Mouse (Mus musculus): Measurements from ENCODE around the gene Gm11037. TPM values are rescaled to one million over a fixed set of nuclear protein-coding genes. Genes with fewer than 3 reads are reported as not detected.

Gm11037 gene
- polyA plus RNA-seq, 1 experiment from 2014 or later, result not detected

GRCm38 (mm10) chr2:131138296-131138695 is 5.0 kb downstream of the Gm11037 start:
- no peak overlapping the region for H3K4me3 ChIP-seq (ENCODE audit: inconsistent target)
- no peaks in the 10 kb centered on the region for H3K36me3 ChIP-seq (ENCODE audit: inconsistent target)
- 90% methylated on average over 4 of the region's 4 CpGs for WGBS (ENCODE audit: missing documents)
- H3K79me2 ChIP-seq (ENCODE audit: inconsistent target), result no peaks in the 10 kb centered on the region
- no peak overlapping the region for H3K27ac ChIP-seq

- Histone ChIP-seq H3K27ac (no peak overlapping the region), H3K79me2 (ENCODE audit: inconsistent target) (no peaks in the 10 kb centered on the region), H3K4me3 (ENCODE audit: inconsistent target) (no peak overlapping the region), H3K36me3 (ENCODE audit: inconsistent target) (no peaks in the 10 kb centered on the region)
- 98% methylated on average over 7 of the region's 7 CpGs for WGBS (ENCODE audit: missing documents)
These were observed 5.5 kb downstream of the Gm11037 start for GRCm38 (mm10) chr2:131138760-131139159.

- Histone ChIP-seq H3K36me3 (ENCODE audit: inconsistent target) (no peaks in the 10 kb centered on the region), H3K27ac (no peak overlapping the region), H3K4me3 (ENCODE audit: inconsistent target) (no peak overlapping the region), H3K79me2 (ENCODE audit: inconsistent target) (no peaks in the 10 kb centered on the region)
- 86% methylated on average over 5 of the region's 5 CpGs for WGBS (ENCODE audit: missing documents)
These were observed 6.0 kb downstream of the Gm11037 start for GRCm38 (mm10) chr2:131139287-131139686.

GRCm38 (mm10) chr2:131139886-131140532 is 6.7 kb downstream of the Gm11037 start:
- H3K27ac ChIP-seq, result no peak overlapping the region
- 89% methylated on average over 5 of the region's 5 CpGs for WGBS (ENCODE audit: missing documents)
- H3K4me3 ChIP-seq (ENCODE audit: inconsistent target), result no peak overlapping the region
- H3K79me2 ChIP-seq (ENCODE audit: inconsistent target), result no peaks in the 10 kb centered on the region
- H3K36me3 ChIP-seq (ENCODE audit: inconsistent target), result no peaks in the 10 kb centered on the region

GRCm38 (mm10) chr2:131140533-131140905 is 7.2 kb downstream of the Gm11037 start:
- Histone ChIP-seq H3K4me3 (ENCODE audit: inconsistent target) (no peak overlapping the region), H3K27ac (no peak overlapping the region), H3K79me2 (ENCODE audit: inconsistent target) (no peaks in the 10 kb centered on the region), H3K36me3 (ENCODE audit: inconsistent target) (peaks cover 3% of the 10 kb centered on the region; the same call in 1 of the 2 replicates)
- 95% methylated on average over 4 of the region's 5 CpGs for WGBS (ENCODE audit: missing documents)

GRCm38 (mm10) chr2:131141336-131141986 is 8.2 kb downstream of the Gm11037 start:
- peaks cover 13% of the 10 kb centered on the region; the same call in 1 of the 2 replicates for H3K36me3 ChIP-seq (ENCODE audit: inconsistent target)
- no peak overlapping the region for H3K4me3 ChIP-seq (ENCODE audit: inconsistent target)
- H3K27ac ChIP-seq, result no peak overlapping the region
- WGBS (ENCODE audit: missing documents), result 96% methylated on average over 8 of the region's 8 CpGs
- no peaks in the 10 kb centered on the region for H3K79me2 ChIP-seq (ENCODE audit: inconsistent target)

GRCm38 (mm10) chr2:131142592-131142991 is 9.3 kb downstream of the Gm11037 start:
- no peak overlapping the region for H3K27ac ChIP-seq
- H3K36me3 ChIP-seq (ENCODE audit: inconsistent target), result peaks cover 22% of the 10 kb centered on the region; the same call in 1 of the 2 replicates
- H3K79me2 ChIP-seq (ENCODE audit: inconsistent target), result no peaks in the 10 kb centered on the region
- no peak overlapping the region for H3K4me3 ChIP-seq (ENCODE audit: inconsistent target)
- 70% methylated on average over 18 of the region's 18 CpGs for WGBS (ENCODE audit: missing documents)

- no peak overlapping the region for H3K27ac ChIP-seq
- no peak overlapping the region for H3K4me3 ChIP-seq (ENCODE audit: inconsistent target)
- peaks cover 28% of the 10 kb centered on the region for H3K36me3 ChIP-seq (ENCODE audit: inconsistent target)
- 94% methylated on average over 22 of the region's 22 CpGs for WGBS (ENCODE audit: missing documents)
- no peaks in the 10 kb centered on the region for H3K79me2 ChIP-seq (ENCODE audit: inconsistent target)
These were observed 9.9 kb downstream of the Gm11037 start for GRCm38 (mm10) chr2:131143007-131143780.

GRCm38 (mm10) chr2:131145121-131145520 is 11.8 kb downstream of the Gm11037 start:
- Histone ChIP-seq H3K79me2 (ENCODE audit: inconsistent target) (no peaks in the 10 kb centered on the region), H3K36me3 (ENCODE audit: inconsistent target) (peaks cover 44% of the 10 kb centered on the region), H3K4me3 (ENCODE audit: inconsistent target) (no peak overlapping the region), H3K27ac (no peak overlapping the region)
- WGBS (ENCODE audit: missing documents), result 90% methylated on average over 13 of the region's 13 CpGs

- Histone ChIP-seq H3K27ac (no peak overlapping the region), H3K4me3 (ENCODE audit: inconsistent target) (no peak overlapping the region), H3K36me3 (ENCODE audit: inconsistent target) (peaks cover 49% of the 10 kb centered on the region), H3K79me2 (ENCODE audit: inconsistent target) (no peaks in the 10 kb centered on the region)
- whole genome bisulfite sequencing (ENCODE audit: missing documents), result 97% methylated on average over 2 of the region's 2 CpGs
These were observed 12.2 kb downstream of the Gm11037 start for GRCm38 (mm10) chr2:131145536-131145935.

- H3K27ac ChIP-seq, result no peak overlapping the region
- peaks cover 57% of the 10 kb centered on the region for H3K36me3 ChIP-seq (ENCODE audit: inconsistent target)
- WGBS (ENCODE audit: missing documents), result 82% methylated on average over 21 of the region's 21 CpGs
- H3K4me3 ChIP-seq (ENCODE audit: inconsistent target), result no peak overlapping the region
- no peaks in the 10 kb centered on the region for H3K79me2 ChIP-seq (ENCODE audit: inconsistent target)
These were observed 13.1 kb downstream of the Gm11037 start for GRCm38 (mm10) chr2:131146193-131147042.

- Histone ChIP-seq H3K27ac (no peak overlapping the region), H3K79me2 (ENCODE audit: inconsistent target) (no peaks in the 10 kb centered on the region), H3K4me3 (ENCODE audit: inconsistent target) (no peak overlapping the region), H3K36me3 (ENCODE audit: inconsistent target) (peaks cover 63% of the 10 kb centered on the region)
- WGBS (ENCODE audit: missing documents), result 95% methylated on average over 8 of the region's 8 CpGs
These were observed 13.7 kb downstream of the Gm11037 start for GRCm38 (mm10) chr2:131147043-131147365.

- peaks cover 75% of the 10 kb centered on the region for H3K36me3 ChIP-seq (ENCODE audit: inconsistent target)
- 90% methylated on average over 8 of the region's 8 CpGs for WGBS (ENCODE audit: missing documents)
- no peaks in the 10 kb centered on the region for H3K79me2 ChIP-seq (ENCODE audit: inconsistent target)
- H3K27ac ChIP-seq, result no peak overlapping the region
- no peak overlapping the region for H3K4me3 ChIP-seq (ENCODE audit: inconsistent target)
These were observed 15.3 kb downstream of the Gm11037 start for GRCm38 (mm10) chr2:131148353-131149253.

GRCm38 (mm10) chr2:131149254-131149578 is 15.9 kb downstream of the Gm11037 start:
- peaks cover 75% of the 10 kb centered on the region for H3K36me3 ChIP-seq (ENCODE audit: inconsistent target)
- WGBS (ENCODE audit: missing documents), result 100% methylated on average over 3 of the region's 3 CpGs
- H3K4me3 ChIP-seq (ENCODE audit: inconsistent target), result no peak overlapping the region

More at GRCm38 (mm10) chr2:131149254-131149578, 15.9 kb downstream of the Gm11037 start:
- no peaks in the 10 kb centered on the region for H3K79me2 ChIP-seq (ENCODE audit: inconsistent target)
- no peak overlapping the region for H3K27ac ChIP-seq
